Mouse (Mus musculus): Measurements from ENCODE around the gene Hspg2. TPM values are rescaled to one million over a fixed set of nuclear protein-coding genes. Genes with fewer than 3 reads are reported as not detected.
A peak's percentile ranks its signal among the peaks of the same experiment; 100 is the strongest.

The Hspg2 gene
- total RNA-seq, 2 experiments from 2014 or later: not detected

DNA sequence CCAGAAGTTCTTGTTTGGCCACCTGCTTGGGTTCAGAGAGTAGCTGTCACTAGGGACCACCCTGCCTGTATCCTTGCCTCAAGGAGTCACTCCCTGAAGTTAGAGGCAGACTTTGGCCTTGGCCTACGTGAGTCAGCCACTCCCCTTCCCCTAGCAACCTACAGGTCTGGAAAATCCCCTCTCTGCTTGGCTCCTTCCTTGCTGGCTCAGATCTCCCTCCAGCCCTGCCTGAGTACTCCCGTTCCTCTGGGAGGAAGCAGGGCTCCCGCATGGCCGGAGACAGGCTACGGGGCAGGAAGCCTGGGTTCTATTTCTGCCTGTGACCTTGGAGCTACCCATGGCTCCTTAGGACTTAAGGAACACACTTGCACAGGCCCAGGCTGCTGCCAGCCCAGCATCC is 28.8 kb downstream of the Hspg2 start:
- ATAC-seq (replicated peaks; ENCODE audit: low FRiP score, poor library complexity, severe bottlenecking): no peak

DNA sequence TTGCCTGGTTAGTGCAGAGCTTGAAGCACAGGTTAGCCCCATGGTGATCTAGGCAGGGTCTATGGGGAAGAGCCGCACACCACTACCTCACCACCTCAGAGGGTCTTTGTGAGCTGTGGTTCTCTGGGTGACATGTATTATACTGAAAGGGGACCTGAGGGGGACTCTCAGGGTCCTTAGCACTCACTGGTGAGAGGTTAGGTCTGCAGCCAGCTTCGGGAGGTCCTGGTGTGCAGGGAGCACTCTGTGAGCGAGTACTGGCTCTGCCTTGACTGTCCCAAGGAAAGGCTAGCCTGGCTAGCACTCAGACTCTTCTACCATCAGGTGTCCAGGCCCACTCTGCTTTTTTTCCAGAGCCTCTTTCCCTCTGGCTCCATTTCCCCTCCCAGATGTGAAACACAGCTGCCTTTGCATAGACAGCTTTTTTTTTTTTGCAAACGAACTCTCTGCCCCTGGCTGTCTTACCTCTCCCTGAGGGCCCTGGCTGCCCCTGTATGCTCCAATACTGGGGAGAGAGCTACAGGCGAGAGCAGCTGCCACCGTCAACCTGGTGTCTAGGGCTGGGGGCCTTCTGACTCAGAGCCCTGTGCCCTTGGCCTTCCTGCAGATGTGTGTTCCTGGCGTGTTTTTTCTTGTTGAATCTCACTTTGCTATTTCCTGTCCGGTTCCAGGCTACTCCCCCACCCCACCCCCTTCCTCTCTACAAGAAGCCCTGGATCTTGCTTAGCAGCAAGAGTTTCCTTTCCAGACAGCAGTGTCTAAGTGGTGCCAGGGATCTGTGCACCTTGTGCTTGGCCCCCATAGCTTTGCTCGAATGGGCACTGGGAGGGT is 29.5 kb downstream of the Hspg2 start:
- no peak for ATAC-seq (replicated peaks; ENCODE audit: low FRiP score, poor library complexity, severe bottlenecking)

DNA sequence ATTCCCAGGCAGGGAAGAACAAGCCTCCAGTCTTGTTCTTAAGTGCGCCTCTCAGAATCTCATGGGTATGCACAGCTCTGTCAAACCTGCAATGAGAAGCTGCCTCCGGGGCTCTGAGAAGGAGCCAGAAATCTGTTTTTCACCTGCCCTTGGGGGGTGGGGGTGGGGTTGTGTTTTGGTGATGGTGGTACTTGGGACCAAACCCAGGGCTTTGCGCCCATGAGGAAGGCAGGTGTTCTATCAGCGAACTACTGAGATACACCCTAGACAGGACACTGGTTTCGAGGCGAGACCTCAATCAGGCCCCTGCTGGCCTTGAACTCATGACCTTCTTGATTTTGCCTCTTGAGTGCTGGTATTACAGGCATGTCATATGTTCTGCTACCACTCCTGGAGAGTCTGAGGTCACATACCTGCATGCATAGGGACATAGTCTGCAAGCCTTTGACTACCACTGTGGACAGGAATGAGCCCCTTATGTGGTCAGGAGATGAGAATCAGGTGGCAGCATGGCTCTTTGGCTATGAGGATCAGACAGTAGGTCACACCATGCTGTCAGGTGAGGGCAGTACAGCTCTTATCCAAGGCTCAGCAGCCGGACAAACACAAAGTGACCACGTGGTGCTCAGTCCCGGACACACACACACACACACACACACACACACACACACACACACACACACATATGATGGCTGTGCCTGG is 30.5 kb downstream of the Hspg2 start:
- ATAC-seq (replicated peaks; ENCODE audit: low FRiP score, poor library complexity, severe bottlenecking): no peak

DNA sequence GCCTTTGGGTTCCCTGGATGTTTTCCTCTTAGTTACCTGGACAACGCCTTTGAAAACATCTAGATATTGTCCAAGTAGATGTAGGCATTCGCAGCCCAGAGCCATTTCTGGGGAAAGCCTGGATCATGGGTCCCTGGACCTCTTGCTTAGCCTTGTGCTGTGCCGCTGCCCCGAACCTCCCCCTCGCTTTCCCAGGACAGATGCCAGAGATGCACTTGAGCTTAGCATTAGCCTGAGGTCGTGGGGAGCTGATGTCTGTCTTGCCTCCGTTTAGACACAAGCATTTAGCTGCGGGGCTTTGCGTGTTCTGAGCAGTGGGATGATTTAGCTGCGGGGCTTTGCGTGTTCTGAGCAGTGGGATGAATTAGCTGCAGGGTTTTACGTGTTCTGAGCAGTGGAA is 31.6 kb downstream of the Hspg2 start:
- ATAC-seq (replicated peaks; ENCODE audit: low FRiP score, poor library complexity, severe bottlenecking): no peak

DNA sequence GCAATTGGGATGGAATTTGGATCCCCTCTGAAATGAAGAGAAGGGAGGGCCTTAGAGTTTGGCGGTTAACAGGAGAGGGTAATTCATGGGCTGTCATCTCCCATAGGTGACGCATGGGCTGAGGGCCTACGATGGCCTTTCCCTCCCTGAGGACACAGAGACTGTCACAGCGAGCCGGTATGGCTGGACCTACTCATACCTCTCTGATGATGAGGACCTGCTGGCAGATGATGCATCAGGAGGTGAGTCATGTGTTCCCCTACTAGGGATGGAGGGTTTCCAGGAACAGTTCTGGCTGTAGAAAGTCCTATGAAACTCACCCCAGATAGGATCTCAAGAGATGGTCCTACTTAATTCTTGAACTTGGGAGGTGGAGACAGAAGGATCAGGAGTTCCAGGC is 32.4 kb downstream of the Hspg2 start:
- no peak for ATAC-seq (replicated peaks; ENCODE audit: low FRiP score, poor library complexity, severe bottlenecking)

DNA sequence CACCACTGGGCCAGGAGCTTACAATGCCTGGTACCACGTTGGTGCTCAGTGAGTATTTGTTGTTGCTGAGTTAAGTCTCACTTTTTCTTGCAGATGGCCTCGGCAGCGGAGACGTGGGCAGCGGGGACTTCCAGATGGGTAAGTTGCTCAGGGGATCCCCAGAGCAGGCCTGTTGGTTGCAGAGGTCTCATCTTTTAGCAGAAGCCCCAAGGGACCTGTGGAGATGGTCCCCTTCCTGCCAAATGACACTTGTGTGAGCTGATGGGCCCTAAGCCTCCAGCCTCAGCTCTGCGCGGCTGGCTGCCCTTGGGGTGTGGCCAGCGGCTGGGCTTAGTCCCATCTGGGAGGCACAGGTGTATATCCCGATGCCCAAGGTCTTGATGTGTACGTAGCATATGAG is 33.6 kb downstream of the Hspg2 start:
- ATAC-seq (replicated peaks; ENCODE audit: low FRiP score, poor library complexity, severe bottlenecking): no peak

DNA sequence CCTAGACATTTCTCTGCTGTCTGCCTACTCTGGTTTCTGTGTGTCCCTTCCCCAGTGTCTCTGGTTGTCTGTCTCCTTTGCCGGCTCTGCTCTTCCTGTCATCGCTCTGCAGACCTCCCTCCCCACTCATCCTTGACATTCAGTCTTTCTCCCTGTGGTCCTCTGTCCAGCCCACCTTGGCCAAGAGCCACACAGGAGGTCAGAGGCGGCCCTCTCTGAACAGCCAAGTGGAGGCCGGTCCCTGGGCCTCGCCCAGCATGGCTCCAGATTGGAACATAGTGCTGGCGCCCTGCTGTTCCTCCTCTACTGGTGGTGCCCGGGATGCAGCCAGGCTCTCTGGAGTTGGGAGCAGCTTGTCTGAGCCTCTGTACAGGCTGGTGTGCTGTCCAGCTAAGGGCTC is 34.2 kb downstream of the Hspg2 start:
- no peak for ATAC-seq (replicated peaks; ENCODE audit: low FRiP score, poor library complexity, severe bottlenecking)

DNA sequence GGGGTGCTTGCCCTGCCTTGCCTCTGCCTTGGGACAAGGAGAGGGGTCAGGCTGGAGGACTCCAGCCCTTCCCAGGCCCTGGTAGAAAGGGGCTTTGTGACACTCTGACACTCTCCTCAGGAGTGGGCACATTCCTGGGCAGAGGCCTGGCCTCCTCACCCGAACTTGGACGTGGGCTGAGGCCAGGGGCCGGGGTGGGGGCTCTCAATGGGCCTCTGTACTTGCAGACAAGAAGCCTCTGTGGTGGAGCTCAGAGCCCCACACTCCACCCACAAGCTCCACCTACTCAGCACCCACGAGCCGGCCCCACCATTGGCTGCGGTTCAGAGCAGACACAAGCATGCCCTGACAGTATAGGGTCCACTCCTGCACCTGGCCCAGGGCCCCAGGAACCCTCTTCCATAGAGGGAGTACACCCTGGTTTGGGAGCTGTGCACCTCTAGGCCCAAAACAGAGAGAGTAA is 35.0 kb downstream of the Hspg2 start:
- ATAC-seq (replicated peaks; ENCODE audit: low FRiP score, poor library complexity, severe bottlenecking): no peak

DNA sequence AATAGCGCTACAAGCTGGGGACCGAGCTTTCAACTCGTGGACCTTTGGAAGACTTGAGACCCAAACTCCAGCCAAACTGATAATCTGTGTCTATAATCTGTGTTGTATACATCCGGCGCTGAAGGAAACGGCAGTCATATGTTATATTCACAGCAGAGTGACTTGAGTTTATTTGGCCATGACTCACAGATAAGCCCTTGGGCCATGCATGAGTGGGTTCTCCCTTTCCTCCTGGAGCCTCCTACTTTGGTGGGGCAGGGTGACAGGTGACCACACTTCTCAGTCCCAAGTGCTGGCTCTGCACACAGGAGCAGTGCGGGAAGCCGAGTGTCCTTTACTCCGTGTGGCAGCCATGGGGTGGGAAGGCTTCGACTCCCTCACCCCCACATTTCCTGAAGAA is 38.1 kb downstream of the Hspg2 start:
- no peak for ATAC-seq (replicated peaks; ENCODE audit: low FRiP score, poor library complexity, severe bottlenecking)

DNA sequence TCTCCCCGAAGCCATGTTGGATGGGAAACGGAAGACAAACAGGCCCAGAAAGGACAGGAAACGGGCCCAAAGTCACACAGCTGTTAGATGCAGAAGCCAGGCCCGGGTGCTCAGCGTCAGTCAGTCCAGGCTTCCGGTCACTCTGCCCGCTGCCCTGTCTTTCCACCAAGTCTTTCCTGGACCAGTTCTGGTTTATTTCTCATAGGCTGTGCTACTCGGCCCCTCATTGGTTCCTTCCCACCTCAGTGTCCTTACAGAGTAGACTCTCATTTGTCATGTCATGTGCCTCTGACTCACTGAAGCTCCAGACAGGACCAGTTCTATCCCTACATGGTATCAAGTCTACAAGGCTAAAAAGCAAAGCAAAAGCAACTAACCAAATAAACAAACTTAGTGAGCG is 41.0 kb downstream of the Hspg2 start:
- ATAC-seq (replicated peaks; ENCODE audit: low FRiP score, poor library complexity, severe bottlenecking): no peak

DNA sequence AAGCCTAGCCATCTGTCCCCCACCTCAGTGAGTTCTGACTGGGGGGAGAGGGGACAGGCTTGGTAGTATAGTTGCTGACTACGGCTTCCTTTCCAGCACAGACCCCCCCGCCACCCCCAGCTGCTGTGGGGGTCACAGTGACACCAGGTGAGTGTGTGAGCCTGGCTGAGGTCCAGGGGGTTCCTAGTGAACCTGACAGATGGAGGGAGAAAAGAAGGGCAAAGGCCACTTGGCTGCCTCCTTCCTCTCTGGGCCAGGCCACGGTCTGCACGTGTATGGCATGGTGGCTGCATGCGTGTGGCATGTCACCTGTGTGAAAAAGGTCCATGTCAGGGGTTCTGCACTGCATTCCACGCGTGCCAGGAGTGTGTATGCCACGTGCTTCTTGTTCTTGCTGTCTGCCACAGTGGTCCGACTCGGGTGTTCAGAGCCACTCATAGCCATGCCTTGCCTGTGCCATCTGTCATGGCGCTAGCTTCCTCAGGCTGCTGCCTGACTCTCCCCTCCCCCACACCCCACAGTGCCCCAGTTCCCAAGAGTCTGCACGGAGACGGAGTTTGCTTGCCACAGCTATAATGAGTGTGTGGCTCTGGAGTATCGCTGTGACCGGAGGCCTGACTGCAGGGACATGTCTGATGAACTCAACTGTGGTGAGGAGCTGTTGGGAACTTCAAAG is 41.6 kb downstream of the Hspg2 start:
- no peak for ATAC-seq (replicated peaks; ENCODE audit: low FRiP score, poor library complexity, severe bottlenecking)

DNA sequence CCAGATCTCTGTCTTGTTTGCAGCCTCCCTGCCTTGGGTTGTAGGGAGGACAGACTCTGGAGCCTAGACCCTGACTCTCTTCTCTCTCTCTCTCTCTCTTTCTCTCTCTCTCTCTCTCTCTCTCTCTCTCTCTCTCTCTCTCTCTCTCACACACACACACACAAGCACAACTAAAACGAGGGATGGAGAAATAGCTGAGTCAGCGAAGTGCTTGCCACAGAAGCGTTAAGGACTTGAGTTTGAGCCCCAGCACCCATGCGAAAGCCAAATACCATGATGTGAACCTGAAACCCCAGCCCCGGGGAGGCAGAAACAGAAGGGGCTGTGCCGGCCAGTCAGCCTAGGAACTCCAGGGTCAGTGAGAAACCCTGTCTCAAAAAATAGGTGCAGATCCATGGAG is 44.3 kb downstream of the Hspg2 start:
- no peak for ATAC-seq (replicated peaks; ENCODE audit: low FRiP score, poor library complexity, severe bottlenecking)

DNA sequence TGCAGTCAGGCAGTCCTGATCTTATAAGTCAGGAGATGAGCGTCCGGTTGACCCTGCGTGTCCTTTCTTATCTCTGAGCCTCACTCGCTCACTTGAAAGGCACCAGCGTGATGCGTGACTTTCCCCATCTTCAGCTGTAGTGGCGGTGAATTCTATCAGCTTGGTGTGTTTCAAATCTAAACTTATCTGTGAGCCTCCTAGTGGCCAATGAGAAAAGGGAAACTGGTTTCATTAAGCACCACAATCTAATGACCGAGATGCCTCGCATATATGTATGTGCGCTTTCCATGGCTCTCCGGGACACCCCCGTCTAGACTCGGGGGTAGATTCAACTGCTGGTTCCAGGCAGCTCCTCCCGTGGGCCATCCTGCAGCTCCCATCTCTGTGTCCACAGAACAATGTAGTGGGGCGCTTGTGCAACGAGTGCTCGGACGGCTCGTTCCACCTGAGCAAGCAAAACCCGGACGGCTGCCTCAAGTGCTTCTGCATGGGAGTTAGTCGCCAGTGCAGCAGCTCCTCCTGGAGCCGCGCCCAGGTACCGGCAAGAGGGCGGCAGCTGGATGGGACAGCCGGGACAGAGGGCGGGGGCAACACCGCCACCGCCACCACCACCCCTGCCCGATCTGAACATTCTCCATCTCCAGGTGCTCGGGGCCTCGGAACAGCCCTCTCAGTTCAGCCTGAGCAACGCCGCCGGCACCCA is 49.6 kb downstream of the Hspg2 start:
- ATAC-seq (replicated peaks; ENCODE audit: low FRiP score, poor library complexity, severe bottlenecking): no peak

DNA sequence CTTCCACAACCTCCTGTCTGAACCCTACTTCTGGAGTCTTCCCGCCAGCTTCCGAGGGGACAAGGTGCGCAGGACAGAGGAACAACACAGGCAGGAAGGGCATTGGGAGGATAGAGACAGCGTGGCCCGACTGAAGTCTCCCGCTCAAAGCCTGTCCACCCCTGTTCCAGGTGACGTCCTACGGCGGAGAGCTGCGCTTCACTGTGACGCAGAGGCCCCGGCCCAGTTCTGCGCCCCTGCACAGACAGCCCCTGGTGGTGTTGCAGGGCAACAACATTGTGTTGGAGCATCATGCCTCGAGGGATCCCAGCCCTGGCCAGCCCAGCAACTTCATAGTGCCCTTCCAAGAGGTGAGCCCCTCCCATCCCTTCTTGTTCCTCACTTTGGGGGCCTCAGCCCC is 50.2 kb downstream of the Hspg2 start:
- ATAC-seq (replicated peaks; ENCODE audit: low FRiP score, poor library complexity, severe bottlenecking): 0 out of 2 replicates have a peak, but pooled peaks have one; percentile 15

DNA sequence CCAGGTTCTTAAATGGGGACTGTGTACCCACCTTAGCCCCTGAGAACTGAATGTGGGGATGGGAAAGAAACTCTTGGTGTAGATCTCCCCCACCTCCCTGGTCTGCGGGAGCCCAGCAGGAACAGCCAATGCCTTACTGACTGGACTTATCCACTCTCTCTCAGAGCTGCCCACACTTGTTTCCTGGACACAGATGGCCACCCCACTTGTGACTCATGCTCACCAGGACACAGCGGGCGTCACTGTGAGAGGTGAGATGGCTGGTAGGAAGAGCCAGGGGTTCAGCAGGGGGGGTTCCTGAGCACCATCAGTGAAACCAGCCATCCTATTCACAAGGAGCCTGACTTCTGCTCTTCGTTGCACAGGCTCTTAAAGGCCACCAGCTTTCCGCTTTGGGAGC is 51.8 kb downstream of the Hspg2 start:
- no peak for ATAC-seq (replicated peaks; ENCODE audit: low FRiP score, poor library complexity, severe bottlenecking)

DNA sequence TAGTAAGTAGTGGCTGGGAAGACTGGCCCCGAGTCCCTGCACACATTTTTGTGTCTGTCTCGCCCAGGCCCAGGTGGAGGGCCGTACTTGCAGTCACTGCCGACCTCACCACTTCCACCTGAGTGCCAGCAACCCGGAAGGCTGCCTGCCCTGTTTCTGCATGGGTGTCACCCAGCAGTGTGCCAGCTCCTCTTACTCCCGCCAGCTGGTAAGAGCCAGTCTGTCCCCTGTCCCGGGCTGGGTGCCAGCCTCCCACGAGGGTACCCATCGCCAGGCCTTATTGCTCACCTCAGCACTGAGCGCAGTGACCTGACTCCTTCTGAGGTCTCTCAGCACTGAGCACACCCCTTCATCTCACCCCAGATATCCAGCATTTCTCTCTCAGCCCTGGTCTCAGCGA is 53.4 kb downstream of the Hspg2 start:
- ATAC-seq (replicated peaks; ENCODE audit: low FRiP score, poor library complexity, severe bottlenecking): no peak

DNA sequence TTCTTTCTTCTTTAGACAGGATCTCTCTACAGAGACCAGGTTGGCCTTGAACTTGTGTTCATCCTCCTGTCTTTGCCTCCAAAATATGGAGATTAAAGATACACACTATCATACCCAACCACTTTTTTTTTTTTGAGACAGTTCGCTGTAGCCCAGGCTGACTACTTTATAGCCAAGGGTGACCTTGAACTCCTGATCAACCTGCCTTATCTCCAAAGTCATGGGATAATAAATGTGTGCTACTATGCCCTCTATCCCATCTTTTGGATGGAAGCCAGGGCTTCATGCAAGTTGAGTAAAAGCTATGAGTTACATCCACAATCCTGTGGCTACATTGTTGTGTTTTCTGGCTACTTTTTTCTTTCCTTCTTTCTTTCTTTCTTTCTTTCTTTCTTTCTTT is 56.9 kb downstream of the Hspg2 start:
- ATAC-seq (replicated peaks; ENCODE audit: low FRiP score, poor library complexity, severe bottlenecking): no peak

DNA sequence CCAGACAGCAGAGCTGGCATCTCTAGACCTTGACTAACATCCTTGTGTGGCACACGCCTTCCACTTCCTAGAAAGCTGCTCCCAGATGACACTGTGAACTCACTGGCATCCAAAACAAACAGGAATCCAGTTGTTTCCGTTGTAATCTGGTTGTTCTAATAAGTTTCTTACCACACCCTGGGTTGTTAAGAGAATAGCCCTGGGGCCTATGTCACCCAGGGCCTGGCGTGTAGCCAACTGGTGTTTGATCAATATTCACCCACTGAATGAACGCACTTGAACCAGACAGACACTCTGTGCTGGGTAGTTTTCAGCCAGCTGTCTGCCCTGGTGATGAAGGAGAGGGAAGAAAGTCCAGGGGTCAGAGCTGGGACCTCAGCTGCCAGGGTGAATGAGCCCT is 58.8 kb downstream of the Hspg2 start:
- ATAC-seq (replicated peaks; ENCODE audit: low FRiP score, poor library complexity, severe bottlenecking): no peak

DNA sequence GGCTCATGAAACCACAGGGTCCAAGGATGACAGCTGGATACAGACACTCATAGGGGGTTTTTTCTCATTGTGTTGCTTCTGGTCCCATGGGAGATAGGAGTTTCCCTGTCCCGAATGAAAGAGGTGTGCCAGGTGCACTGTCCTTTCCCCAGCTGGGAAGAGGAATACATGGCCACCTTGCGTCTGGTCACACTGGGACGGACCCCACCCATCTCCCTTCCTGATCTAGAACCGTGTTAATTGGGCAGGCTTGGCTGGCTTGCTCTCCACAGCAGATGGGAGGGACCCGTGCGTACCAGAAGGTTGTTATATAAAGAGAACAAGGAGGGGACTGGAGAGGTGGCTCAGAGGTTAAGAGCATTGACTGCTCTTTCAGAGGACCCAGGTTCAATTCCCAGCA is 59.3 kb downstream of the Hspg2 start:
- ATAC-seq (replicated peaks; ENCODE audit: low FRiP score, poor library complexity, severe bottlenecking): no peak

DNA sequence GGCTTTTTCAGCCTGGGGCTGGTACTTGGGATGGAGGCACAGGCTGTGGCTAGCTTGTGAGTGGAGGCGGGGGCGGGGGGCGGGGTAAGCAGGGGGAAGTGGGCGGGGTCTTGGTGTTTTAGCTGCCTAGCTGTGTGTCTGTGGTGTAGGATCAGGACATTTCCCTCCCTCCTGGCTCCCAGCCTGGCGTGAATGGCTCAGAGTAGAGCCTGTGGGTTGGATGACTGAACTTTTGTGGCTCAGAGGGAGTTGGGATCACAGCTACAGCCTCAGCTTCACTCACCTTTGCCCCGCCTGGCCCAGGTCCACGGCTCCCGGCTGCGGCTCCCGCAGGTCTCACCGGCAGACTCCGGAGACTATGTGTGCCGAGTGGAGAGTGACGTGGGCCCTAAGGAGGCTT is 71.8 kb downstream of the Hspg2 start:
- no peak for ATAC-seq (replicated peaks; ENCODE audit: low FRiP score, poor library complexity, severe bottlenecking)

All from erythroblast, adult 5-6 weeks (primary cell).